Mouse (Mus musculus) kidney, postnatal 0 days (tissue): ENCODE measurements around the gene Ccpg1os. TPM values are rescaled to one million over a fixed set of nuclear protein-coding genes. Genes with fewer than 3 reads are reported as not detected.

Experiments used
- ATAC-seq: fragments of 200-750 bp; cut with Nextera tagmentation; replicated peaks from 2 replicates; pipeline ENCODE4 v1.8.0; 2017; ENCODE audit warnings: low read depth, moderate number of reproducible peaks, moderate TSS enrichment, moderate library complexity; ENCODE audit not compliant: low FRiP score
- DNase-seq: peaks from one replicate; pipeline ENCODE4 v3.0.0-alpha.2; 2016; ENCODE audit warnings: low spot score
- H3K27ac ChIP-seq: fragments of 300-500 bp; sonication (generic); 2 replicates; pipeline ENCODE4 v1.5.1; 2014; ENCODE audit warnings: mild to moderate bottlenecking
- H3K27me3 ChIP-seq: fragments of 300-500 bp; sonication (generic); 2 replicates; pipeline ENCODE4 v1.6.1; 2014; ENCODE audit warnings: low read length, mixed read lengths; ENCODE audit not compliant: insufficient read depth
- H3K36me3 ChIP-seq: fragments of 300-500 bp; sonication (generic); 2 replicates; pipeline ENCODE4 v1.6.1; 2014; ENCODE audit warnings: low read length, mixed read lengths; ENCODE audit not compliant: insufficient read depth
- H3K4me1 ChIP-seq: fragments of 300-500 bp; sonication (generic); replicated peaks from 2 replicates; pipeline ENCODE4 v1.6.1; 2014; ENCODE audit warnings: antibody characterized with exemption, low read length, mixed read lengths; ENCODE audit not compliant: insufficient read depth
- H3K4me2 ChIP-seq: fragments of 300-500 bp; sonication (generic); 2 replicates; pipeline ENCODE4 v1.6.1; 2014; ENCODE audit warnings: mild to moderate bottlenecking, low read length, moderate library complexity, mixed read lengths
- H3K4me3 ChIP-seq: fragments of 300-500 bp; sonication (generic); replicated peaks from 2 replicates; pipeline ENCODE4 v1.5.1; 2014; ENCODE audit warnings: low read depth, low read length
- H3K9ac ChIP-seq: fragments of 300-500 bp; sonication (generic); 2 replicates; pipeline ENCODE4 v1.6.1; 2014; ENCODE audit warnings: low read depth, low read length
- H3K9me3 ChIP-seq: fragments of 300-500 bp; sonication (generic); replicated peaks from 2 replicates; pipeline ENCODE4 v1.6.1; 2016; ENCODE audit warnings: low read length, inconsistent platforms, mixed read lengths
- CTCF ChIP-seq: IDR thresholded peaks from 2 replicates; pipeline ENCODE4 v1.5.1; 2016; ENCODE audit warnings: antibody characterized with exemption, low read depth, mild to moderate bottlenecking, moderate library complexity
- WGBS: fragments of 180-500 bp; shearing (Covaris S2); extraction: QIAGEN DNeasy Blood & Tissue Kit; methylation state at CpG from one replicate; pipeline ENCODE4 v1.1.7; 2014; 5-methylcytosine and 5-hydroxymethylcytosine counted together
- polyA plus RNA-seq: library from polyadenylated mRNA; unstranded; fragments of >200 nt; fragmentation: Nextera tagmentation; extraction: Ambion mirVana; gene quantifications from 2 replicates; pipeline ENCODE4 v1.2.1, GENCODE M21; 2015

Ccpg1os gene
- polyA plus RNA-seq, 1 experiment from 2014 or later, result 33.8 TPM

DNA sequence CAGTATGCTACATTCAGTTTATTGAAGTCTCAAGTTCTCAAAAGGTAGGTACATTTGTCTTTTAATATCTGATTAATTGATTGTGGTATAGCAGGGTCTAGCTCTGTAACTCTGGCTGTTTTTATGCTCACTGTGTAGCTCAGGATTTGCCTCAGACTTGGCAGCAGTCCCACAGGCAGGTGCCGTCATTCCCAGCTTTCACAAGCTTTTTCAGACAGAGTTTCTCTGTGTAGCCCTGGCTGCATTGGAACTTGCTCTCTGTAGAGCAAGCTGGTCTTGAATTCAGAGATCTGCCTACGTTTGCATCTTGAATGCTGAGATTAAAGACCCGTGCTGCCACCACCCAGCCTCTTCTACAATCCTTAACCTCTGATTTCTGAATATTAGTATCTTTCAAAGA lies 17.0 kb upstream of the Ccpg1os start:
- Histone ChIP-seq H3K9me3 (no peaks in the 10 kb centered on the region), H3K9ac (no peak overlapping the region), H3K27ac (no peak overlapping the region), H3K4me3 (no peak overlapping the region), H3K36me3 (peaks cover 20% of the 10 kb centered on the region; the same call in 1 of the 2 replicates), H3K4me2 (no peak overlapping the region), H3K4me1 (no peaks in the 10 kb centered on the region), H3K27me3 (no peaks in the 10 kb centered on the region)
- DNase-seq, result no peak
- 75% methylated on average over 3 of the region's 3 CpGs for WGBS
- TF ChIP-seq CTCF, result no peak
- no peak for ATAC-seq

GRCm38 (mm10) chr9:73001314-73002011 lies 16.3 kb upstream of the Ccpg1os start:
- Histone ChIP-seq H3K27ac (no peak overlapping the region), H3K27me3 (no peaks in the 10 kb centered on the region), H3K4me3 (no peak overlapping the region), H3K36me3 (peaks cover 20% of the 10 kb centered on the region; the same call in 1 of the 2 replicates), H3K9me3 (no peaks in the 10 kb centered on the region), H3K9ac (no peak overlapping the region), H3K4me1 (no peaks in the 10 kb centered on the region), H3K4me2 (no peak overlapping the region)
- no peak for DNase-seq
- no peak for ATAC-seq
- no peak for TF ChIP-seq CTCF
- WGBS, result 91% methylated on average over 13 of the region's 13 CpGs

GRCm38 (mm10) chr9:73000487-73000886 lies 15.3 kb upstream of the Ccpg1os start:
- Histone ChIP-seq H3K9me3 (no peaks in the 10 kb centered on the region), H3K4me3 (no peak overlapping the region), H3K27me3 (no peaks in the 10 kb centered on the region), H3K27ac (no peak overlapping the region), H3K4me1 (no peaks in the 10 kb centered on the region), H3K9ac (no peak overlapping the region), H3K4me2 (no peak overlapping the region), H3K36me3 (peaks cover 15% of the 10 kb centered on the region; the same call in 1 of the 2 replicates)
- ATAC-seq (no peak), DNase-seq (no peak)
- WGBS, result 70% methylated on average over 2 of the region's 2 CpGs
- TF ChIP-seq CTCF, result peak; percentile 43; the same call in 1 of the 2 replicates

DNA sequence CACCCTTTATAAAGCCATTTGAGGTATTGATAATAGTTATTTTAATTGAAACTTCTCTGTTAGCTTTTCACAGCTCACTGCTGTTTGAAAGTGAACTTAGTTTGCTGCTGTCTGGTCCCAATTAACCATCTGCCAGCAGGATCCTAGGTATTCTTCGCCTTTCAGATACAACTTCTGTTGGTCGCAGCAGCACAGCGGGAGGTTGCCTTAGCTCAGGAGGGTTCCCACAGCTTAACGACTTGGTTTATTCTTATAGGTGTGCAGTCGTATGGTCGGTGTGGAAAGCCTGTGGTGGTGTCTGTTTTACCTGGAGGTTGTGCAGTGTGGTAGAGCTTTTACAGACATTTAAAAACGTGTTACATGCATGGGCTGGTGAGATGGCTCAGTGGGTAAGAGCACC lies 11.6 kb upstream of the Ccpg1os start:
- H3K27ac ChIP-seq, result no peak overlapping the region
- H3K27me3 ChIP-seq, result no peaks in the 10 kb centered on the region
- 73% methylated on average over 7 of the region's 7 CpGs for WGBS
- no peaks in the 10 kb centered on the region for H3K4me1 ChIP-seq
- H3K36me3 ChIP-seq, result peaks cover 2% of the 10 kb centered on the region; the same call in 1 of the 2 replicates
- H3K4me2 ChIP-seq, result no peak overlapping the region
- H3K9ac ChIP-seq, result no peak overlapping the region
- ATAC-seq, result no peak
- no peak overlapping the region for H3K4me3 ChIP-seq
- TF ChIP-seq CTCF, result no peak
- no peaks in the 10 kb centered on the region for H3K9me3 ChIP-seq
- no peak for DNase-seq

DNA sequence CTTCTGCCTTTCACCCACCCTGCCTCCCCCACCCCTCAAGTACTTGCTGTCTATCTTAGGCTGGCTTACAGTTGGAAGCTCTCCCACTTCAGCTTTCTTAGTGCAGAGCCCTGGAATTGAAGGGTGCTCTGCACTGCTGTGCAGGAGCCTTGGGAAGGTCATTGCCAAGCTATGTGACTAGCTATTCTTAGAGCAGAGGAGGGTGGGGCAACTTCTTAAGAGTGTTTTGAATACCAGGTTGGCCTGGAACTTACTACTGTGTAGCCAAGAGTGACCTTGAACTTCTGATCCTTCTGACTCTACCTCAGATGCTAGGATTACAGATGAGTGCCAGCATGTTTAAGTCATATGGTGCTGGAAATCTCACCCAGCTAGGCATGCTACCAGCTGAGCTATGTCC lies 11.0 kb upstream of the Ccpg1os start:
- ATAC-seq (no peak), DNase-seq (no peak)
- H3K9me3 ChIP-seq, result no peaks in the 10 kb centered on the region
- no peak overlapping the region for H3K4me2 ChIP-seq
- H3K36me3 ChIP-seq, result no peaks in the 10 kb centered on the region
- no peak for TF ChIP-seq CTCF
- H3K9ac ChIP-seq, result no peak overlapping the region
- H3K4me1 ChIP-seq, result no peaks in the 10 kb centered on the region
- H3K27me3 ChIP-seq, result no peaks in the 10 kb centered on the region
- no peak overlapping the region for H3K27ac ChIP-seq
- no peak overlapping the region for H3K4me3 ChIP-seq

GRCm38 (mm10) chr9:72992576-72992975 lies 7.4 kb upstream of the Ccpg1os start:
- ATAC-seq (no peak), DNase-seq (no peak)
- Histone ChIP-seq H3K4me1 (no peaks in the 10 kb centered on the region), H3K27me3 (no peaks in the 10 kb centered on the region), H3K4me2 (no peak overlapping the region), H3K9ac (no peak overlapping the region), H3K36me3 (no peaks in the 10 kb centered on the region), H3K9me3 (no peaks in the 10 kb centered on the region), H3K4me3 (no peak overlapping the region), H3K27ac (no peak overlapping the region; the same call in 1 of the 2 replicates)
- no peak for TF ChIP-seq CTCF
- WGBS, result 90% methylated on average over 5 of the region's 5 CpGs

GRCm38 (mm10) chr9:72991420-72991819 lies 6.2 kb upstream of the Ccpg1os start:
- 90% methylated on average over 2 of the region's 2 CpGs for WGBS
- Histone ChIP-seq H3K27me3 (no peaks in the 10 kb centered on the region), H3K4me3 (no peak overlapping the region), H3K27ac (no peak overlapping the region), H3K9ac (no peak overlapping the region), H3K4me2 (no peak overlapping the region), H3K4me1 (peaks cover under 1% of the 10 kb centered on the region; the same call in 1 of the 2 replicates), H3K9me3 (no peaks in the 10 kb centered on the region), H3K36me3 (no peaks in the 10 kb centered on the region)
- no peak for ATAC-seq
- no peak for TF ChIP-seq CTCF
- no peak for DNase-seq
